Mouse (Mus musculus): ENCODE results near the gene Cyp2b19. TPM values are rescaled to one million over a fixed set of nuclear protein-coding genes. Genes with fewer than 3 reads are reported as not detected.

Cyp2b19 gene
- total RNA-seq, 2 experiments from 2014 or later, result not detected

GRCm38 (mm10) chr7:26800996-26801395 is 44.1 kb downstream of the Cyp2b19 start:
- intact Hi-C loops (cut with DNase I), result no loop called here
- no peak for DNase-seq (ENCODE audit: extremely low spot score in 1 of 2, low spot score in 2 of 2)

GRCm38 (mm10) chr7:26808592-26808991 is 51.6 kb downstream of the Cyp2b19 start, which contains the start of gene Cyp2g1:
TSS of gene Cyp2g1 (plus strand) at chr7:26808892.
- intact Hi-C loops (cut with DNase I), result no loop called here
- DNase-seq (ENCODE audit: extremely low spot score in 1 of 2, low spot score in 2 of 2), result no peak

Other genes with a start within 250 kb of the Cyp2b19 start
- gene Nlrp9a, start 222.1 kb upstream of the Cyp2b19 start, total RNA-seq (2021), result not detected
- gene Vmn1r185, start 138.7 kb upstream of the Cyp2b19 start, total RNA-seq (2021), result not detected
- not detected for gene Cyp2b23, start 70.7 kb upstream of the Cyp2b19 start, total RNA-seq (2021)
- gene Cyp2g1, start 51.8 kb downstream of the Cyp2b19 start, total RNA-seq (2021), result not detected
- gene Cyp2a5, start 78.2 kb downstream of the Cyp2b19 start, total RNA-seq (2021), result not detected
- gene Cyp2a22, start 182.2 kb downstream of the Cyp2b19 start, total RNA-seq (2021), result not detected